Mouse (Mus musculus) kidney, postnatal 4 days (tissue): ENCODE results near the gene Scgb1a1.
"Not testable (repeated sequence)": the region's sequence is repeated elsewhere in the genome, so short reads cannot be mapped to it uniquely, and the experiment has no call there.

Experiments
- DNase-seq, 2 experiments: peaks; one replicate each; pipeline ENCODE4 v3.0.0; 2021; ENCODE audit warnings: mixed read lengths in 2 of 2

Gene Scgb1a1

DNA sequence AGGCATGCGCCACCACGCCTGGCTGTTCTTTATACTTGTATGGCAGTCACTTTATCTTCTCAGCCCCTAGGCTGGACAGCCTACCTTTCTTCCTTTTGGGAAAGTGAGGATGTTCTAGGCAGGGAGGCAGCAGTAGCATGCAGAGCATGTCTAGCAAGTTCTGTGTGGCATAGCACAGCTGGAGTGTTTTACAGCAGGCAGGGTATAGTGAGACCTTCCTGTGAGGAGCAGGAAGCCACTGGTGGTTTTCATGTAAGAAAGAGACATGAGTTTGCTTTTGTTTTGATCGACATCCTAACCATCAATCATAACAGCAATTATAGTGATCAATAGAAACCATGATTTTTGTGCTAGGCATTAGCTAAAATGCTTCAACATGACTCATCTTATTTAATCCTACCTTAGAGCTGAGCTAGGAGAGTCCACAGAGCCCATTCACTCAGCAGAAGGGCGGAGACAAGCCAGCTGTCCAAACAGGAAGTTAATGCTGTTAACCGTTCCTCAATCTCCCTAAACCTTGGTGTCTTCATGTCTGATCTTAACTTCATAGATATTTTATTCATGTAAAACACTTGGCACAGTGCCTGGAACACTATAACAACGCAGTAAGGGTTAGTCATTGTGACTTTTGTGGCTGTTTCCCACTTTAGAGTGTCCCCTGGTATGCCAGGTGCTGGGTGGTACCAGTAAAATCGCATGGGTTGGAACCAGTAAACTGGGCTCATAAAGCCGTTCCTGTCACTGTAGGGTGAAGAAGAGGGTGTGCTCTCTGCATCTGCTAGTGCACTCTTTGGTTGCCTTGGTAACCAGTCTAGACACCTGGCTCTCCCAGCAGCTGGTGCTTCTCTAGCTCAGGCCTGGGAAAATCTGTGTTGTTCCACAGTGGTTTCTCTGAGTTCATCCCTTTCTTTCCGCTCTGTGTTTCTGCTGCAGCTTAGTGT, 21.9 kb downstream of the Scgb1a1 start:
- DNase-seq: peak; percentile 35 to 48

- no peak for DNase-seq
Observed at GRCm38 (mm10) chr19:9063831-9064230, 23.9 kb downstream of the Scgb1a1 start.

DNA sequence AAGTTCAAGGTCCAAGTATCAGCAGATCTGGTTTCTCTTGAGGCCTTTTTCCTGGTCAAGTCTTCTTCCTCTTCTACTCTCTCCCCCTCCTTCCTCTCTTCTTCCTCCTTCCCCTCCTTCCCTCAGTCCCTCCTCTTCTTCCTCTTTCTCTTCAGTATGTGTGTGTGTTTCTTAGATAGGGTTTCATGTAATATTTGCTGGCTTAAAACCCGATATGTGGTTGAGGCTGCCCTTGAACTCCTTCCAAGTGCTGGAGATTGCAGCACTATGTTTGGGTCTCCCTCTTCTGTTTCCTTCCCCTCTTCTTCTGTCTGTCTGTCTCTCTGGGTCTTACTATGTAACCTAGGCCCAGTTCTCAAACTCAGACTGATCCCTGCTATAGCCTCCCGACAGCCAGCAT, 24.9 kb downstream of the Scgb1a1 start:
- no peak for DNase-seq

GRCm38 (mm10) chr19:9061221-9061893, 26.4 kb downstream of the Scgb1a1 start:
- DNase-seq: no peak

DNA sequence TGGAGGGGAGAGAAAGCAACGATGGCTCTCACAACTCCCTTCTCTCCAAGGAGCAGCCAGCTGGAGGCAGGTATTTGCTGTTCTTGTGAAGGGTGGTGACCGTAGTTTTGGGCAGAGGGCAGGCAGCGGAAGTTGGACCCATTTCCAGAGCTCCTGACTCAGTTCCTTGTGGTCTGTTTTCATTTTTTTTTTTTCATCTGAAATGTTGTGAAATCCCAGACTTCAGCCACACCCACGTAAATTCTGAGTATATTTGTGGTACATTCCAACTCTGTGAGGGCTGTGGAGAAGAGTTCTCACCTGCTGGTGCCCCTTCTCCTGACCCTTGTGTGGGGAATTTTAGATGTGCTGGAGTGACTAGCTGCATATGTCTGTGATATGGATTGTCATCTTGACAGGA, 27.7 kb downstream of the Scgb1a1 start:
- no peak for DNase-seq

DNA sequence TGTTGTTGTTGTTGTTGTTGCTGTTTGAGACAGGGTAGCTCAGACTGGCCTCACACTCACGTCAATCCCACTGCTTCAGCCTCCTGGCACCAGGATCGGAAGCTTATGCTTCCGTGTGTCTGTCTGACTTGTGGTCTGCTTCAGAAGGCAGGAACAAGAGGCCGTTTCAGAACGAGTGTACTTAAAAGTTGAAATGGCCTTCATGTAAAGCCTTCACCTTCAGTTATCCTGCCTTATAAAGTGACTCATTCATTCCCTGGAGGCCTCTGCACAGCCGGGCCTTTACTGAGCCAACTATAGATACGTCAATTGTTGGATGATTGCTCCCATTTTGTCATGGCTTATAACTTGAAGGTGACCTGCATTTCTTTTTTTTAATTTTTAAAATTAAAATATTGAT, 28.4 kb downstream of the Scgb1a1 start:
- no peak for DNase-seq

GRCm38 (mm10) chr19:9058944-9059343, 28.8 kb downstream of the Scgb1a1 start:
- no peak for DNase-seq

GRCm38 (mm10) chr19:9058331-9058884, 29.4 kb downstream of the Scgb1a1 start:
- DNase-seq: no peak

- DNase-seq: no peak
Observed at GRCm38 (mm10) chr19:9057679-9058078, 30.1 kb downstream of the Scgb1a1 start.

DNA sequence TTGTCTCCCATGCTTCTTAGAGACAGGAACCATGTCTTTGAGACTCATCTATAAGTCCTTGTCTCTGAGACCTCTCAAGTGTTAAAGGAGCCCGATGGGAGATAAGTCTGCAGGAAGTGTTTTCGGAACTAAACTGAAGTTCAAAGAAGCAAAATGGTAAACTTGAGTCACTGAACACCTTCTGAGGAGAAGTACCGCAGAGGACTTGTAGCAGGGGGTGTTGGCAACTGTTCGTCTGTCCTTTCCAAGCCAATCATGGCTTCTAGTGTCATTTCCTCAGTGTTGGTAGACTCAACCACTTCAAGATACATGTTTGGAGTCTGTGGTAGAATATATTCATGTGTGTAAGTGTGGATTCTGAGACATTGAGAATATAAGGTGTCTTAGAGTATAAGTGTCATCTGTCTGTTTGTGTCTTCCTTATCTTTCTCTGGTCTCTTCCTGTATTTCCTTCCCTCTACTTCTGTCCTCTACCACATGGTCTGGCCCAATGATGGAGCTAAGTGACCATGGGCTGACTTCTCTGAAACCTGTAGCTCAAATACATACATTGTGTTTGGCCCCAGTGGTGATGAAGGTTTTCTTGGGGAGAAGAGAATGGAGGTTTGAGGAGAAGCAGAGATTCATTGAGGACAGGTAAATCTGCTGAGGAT, 31.9 kb downstream of the Scgb1a1 start:
- DNase-seq: no peak

GRCm38 (mm10) chr19:9055153-9055552, 32.6 kb downstream of the Scgb1a1 start:
- DNase-seq: peak in 1 of 2 experiments; percentile 29

DNA sequence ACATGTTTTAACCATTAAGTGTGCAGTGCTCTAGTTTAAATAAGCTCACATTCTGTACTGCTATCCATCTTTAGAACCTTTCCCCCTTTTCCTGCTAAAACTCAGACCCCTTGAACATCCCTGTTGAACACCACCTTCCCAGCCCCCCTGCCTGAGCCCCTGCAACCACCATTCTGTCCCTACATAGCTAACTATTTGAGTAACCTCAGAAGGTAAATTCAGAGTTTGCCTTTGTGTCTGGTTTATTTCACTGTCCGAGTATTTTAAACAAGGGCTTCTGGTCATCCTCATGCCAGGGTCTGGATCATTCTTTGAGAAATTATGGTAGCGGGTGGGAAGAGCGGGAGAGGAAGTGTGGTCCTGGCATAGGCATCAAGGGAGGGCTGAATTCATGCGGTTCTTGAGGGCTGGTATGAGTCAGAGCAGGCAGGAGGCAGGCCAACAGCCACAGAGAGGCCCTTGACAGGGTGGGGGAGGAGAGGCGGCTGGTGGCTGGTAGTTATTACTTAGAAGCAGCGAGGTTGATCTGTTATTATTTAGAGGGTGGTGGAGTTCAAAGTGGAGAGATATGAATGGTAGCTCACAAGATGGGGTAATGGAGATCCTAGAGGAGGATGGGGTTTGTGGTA, 34.8 kb downstream of the Scgb1a1 start:
- peak in 1 of 2 experiments; percentile 48 for DNase-seq

DNA sequence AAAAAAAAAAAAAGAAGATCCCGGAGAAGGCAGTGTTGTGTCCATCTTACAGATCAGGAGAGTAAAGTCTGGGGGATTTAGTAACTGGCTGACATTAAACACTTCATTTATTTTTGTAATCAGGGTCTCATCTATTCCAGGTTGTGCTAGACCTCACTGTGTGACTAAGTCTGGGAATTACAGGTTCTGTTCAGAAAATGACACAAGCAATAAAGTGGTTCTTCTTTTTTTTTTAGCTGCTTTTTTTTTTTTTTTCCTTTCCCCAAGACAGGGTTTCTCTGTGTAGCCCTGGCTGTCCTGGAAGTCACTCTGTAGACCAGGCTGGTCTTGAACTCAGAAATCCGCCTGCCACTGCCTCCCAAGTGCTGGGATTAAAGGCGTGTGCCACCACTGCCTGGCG, 35.8 kb downstream of the Scgb1a1 start:
- DNase-seq: not testable (repeated sequence)

DNA sequence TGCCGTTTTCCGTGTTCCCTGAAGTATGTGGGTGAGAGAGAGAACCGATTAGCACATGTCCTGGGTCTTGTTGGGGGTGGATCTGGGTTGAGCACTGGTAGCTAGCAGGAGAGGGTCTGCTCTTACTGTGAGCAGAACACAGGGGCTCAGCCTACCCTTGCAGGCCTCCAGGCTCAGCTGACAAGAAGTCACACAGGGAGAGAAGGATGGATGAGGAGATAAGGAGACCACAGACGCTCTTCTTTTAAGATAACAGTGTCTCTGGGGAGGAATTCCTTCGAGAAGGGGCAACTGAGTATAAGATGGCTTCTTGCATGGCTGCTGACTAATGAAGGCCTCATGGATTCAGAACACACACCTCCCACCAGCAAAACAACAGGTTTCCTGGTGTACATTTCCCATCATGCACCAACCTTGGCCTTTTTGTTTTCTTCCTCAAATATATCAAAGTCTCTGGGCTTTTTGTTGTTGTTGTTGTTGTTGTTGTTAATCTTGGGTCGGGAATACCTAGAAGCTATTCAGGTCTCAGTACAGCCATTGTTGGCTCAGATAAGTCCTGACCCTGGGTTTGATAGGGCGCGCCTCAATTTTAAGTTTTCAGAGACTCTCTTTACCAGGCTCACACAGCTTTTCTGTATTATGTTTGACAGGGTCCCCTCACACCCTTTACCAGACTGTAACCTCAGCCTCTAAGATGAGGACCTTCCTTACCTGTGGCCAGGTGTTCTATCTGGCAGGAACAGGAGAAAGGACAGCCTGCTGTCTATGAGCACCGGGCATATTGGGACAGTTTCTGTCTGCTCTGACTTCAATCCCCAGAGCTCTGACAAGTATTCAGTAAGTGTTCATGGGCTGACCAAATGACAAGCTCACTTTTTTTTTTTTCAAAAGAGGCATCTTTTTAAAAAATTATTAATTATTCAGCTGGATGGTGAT, 37.2 kb downstream of the Scgb1a1 start:
- DNase-seq: no peak

GRCm38 (mm10) chr19:9048981-9049687, 38.6 kb downstream of the Scgb1a1 start:
- DNase-seq: no peak

- DNase-seq: peak in 1 of 2 experiments; percentile 14
Observed at GRCm38 (mm10) chr19:9047946-9048387, 39.8 kb downstream of the Scgb1a1 start.

DNA sequence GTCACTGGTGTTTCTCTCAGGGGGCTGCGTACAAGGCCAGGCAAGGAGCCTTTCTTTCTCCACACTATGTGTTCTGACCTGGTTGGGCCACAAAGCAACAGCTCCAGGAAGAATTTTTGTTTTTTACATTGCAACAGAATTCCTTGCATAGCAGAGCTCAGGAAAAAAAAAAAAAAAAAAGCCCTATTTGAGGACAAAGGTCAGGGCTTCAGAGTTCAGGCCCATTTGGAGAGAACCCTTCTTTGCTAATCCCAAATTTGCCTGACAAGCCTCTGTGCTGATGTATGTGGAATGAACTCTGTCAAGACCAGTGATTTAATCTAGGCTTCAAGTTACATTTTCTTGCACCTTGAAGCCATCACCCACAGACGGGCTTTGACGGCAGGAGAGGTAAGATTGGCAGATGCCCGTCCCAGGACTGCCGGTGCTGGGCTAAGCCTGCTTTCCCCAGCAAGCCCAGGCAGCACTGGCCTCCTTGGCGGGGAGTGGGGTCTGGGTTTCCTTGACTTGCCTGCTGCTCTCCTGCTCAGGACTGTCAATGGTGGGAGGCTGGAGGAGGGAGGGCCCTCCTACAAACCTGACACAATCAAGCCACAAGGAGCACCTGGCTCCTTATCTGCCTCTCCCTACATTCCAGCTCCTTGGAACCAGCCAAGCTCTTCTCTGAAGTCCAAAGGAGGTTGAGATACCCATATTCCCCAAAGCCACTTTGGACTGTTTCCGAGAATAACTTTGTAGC, 40.4 kb downstream of the Scgb1a1 start:
- DNase-seq: peak in 1 of 2 experiments; percentile 23

- no peak for DNase-seq
Observed at GRCm38 (mm10) chr19:9044291-9044690, 43.5 kb downstream of the Scgb1a1 start.

GRCm38 (mm10) chr19:9043123-9043522, 44.6 kb downstream of the Scgb1a1 start:
- no peak for DNase-seq

- no peak for DNase-seq
Observed at GRCm38 (mm10) chr19:9041074-9041473, 46.7 kb downstream of the Scgb1a1 start.
